20 mouse cellular contexts compared by ENCODE assay signal in genomic region chr1:61524886-61525285, GRCm38 (mm10).
DNase-seq lines count a peak whose midpoint lies in the region; ATAC-seq and TF ChIP-seq lines count a peak whose summit lies in the region.
"Had no signal": no experiment of that assay in that cellular context is flagged by ENCODE, and none has a peak within 500 bp of the region (broad histone marks: within the 10 kb centered on the region; RNA-seq: fewer than 3 reads in every experiment).

No protein-coding gene starts in this region.

- ATAC-seq in liver, postnatal 0 days = no peak
- ATAC-seq in liver, embryonic 11.5 days (replicated peaks; ENCODE audit: low FRiP score) = no peak
- ATAC-seq: forebrain, embryonic 13.5 days had no signal

- no peak overlapping the region for H3K4me2 ChIP-seq in liver, postnatal 0 days (ENCODE audit: low read depth, low read length)
- H3K4me2 ChIP-seq in liver, embryonic 11.5 days = no peak overlapping the region
- H3K4me2 ChIP-seq: forebrain, embryonic 13.5 days; limb, embryonic 12.5 days; midbrain, embryonic 12.5 days had no signal

- 0 out of 2 replicates have a peak, but pooled peaks have one; percentile 18 for TF ChIP-seq CTCF in liver, postnatal 0 days (IDR thresholded peaks at IDR 0.05; ENCODE audit: low read depth)

- no peaks in the 10 kb centered on the region for H3K9me3 ChIP-seq in liver, postnatal 0 days (ENCODE audit: low read length)
- H3K9me3 ChIP-seq in liver, embryonic 11.5 days (ENCODE audit: control insufficient read depth, low read length) = no peaks in the 10 kb centered on the region
- H3K9me3 ChIP-seq: forebrain, embryonic 13.5 days; limb, embryonic 12.5 days; midbrain, embryonic 12.5 days had no signal

- H3K4me3 ChIP-seq in liver, postnatal 0 days (ENCODE audit: low read depth, low read length) = no peak overlapping the region
- no peak overlapping the region for H3K4me3 ChIP-seq in liver, embryonic 11.5 days (ENCODE audit: low read depth, low read length)
- H3K4me3 ChIP-seq: forebrain, embryonic 13.5 days; limb, embryonic 12.5 days; midbrain, embryonic 12.5 days; myocyte had no signal

- no peaks in the 10 kb centered on the region for H3K27me3 ChIP-seq in liver, postnatal 0 days (ENCODE audit: insufficient read depth, low read length)
- no peaks in the 10 kb centered on the region for H3K27me3 ChIP-seq in liver, embryonic 11.5 days (replicated peaks; ENCODE audit: control insufficient read depth, insufficient read depth, low read length)
- H3K27me3 ChIP-seq: forebrain, embryonic 13.5 days; limb, embryonic 12.5 days; midbrain, embryonic 12.5 days had no signal

- no peak overlapping the region for H3K27ac ChIP-seq in liver, postnatal 0 days (ENCODE audit: low read depth)
- no peak overlapping the region for H3K27ac ChIP-seq in liver, embryonic 11.5 days (ENCODE audit: low read depth, low read length)
- H3K27ac ChIP-seq: forebrain, embryonic 13.5 days; limb, embryonic 12.5 days; midbrain, embryonic 12.5 days had no signal

- no peak overlapping the region for H3K9ac ChIP-seq in liver, postnatal 0 days (replicated peaks)
- no peak overlapping the region for H3K9ac ChIP-seq in liver, embryonic 11.5 days (ENCODE audit: low read depth, low read length)
- H3K9ac ChIP-seq: forebrain, embryonic 13.5 days; limb, embryonic 12.5 days; midbrain, embryonic 12.5 days had no signal

- DNase-seq in heart, adult 11 months = peak; percentile 56
- no peak for DNase-seq in heart, postnatal 36 days
- DNase-seq in liver, postnatal 0 days = no peak
- no peak for DNase-seq in liver, embryonic 11.5 days (ENCODE audit: low spot score)
- DNase-seq in ES-CJ7 (ENCODE audit: low read depth, low spot score) = peak; percentile 54
- peak; percentile 1 for DNase-seq in c-Kit-positive CD71-positive TER-119-positive erythroid progenitor cells, embryonic 14.5 days (ENCODE audit: low spot score)
- DNase-seq in thymus, postnatal 25 days = no peak
- no peak for DNase-seq in spleen, postnatal 14 days (ENCODE audit: low spot score in 2 of 2)
- DNase-seq: adrenal gland, postnatal 36 days; B cell, adult 2 months; cerebellum, adult 8-10 months; gastrocnemius, postnatal 25 days; kidney, adult 2 months; kidney, postnatal 14 days; lung, adult 18-20 months; right cerebral cortex, postnatal 14 days had no signal

- WGBS in liver, postnatal 0 days (ENCODE audit: insufficient replicate concordance) = 61% methylated on average over 1 of the region's 1 CpGs
- WGBS in liver, embryonic 11.5 days = 62% methylated on average over 1 of the region's 1 CpGs

- no peak for TF ChIP-seq EP300 in liver, postnatal 0 days (IDR thresholded peaks at IDR 0.05; ENCODE audit: low read depth)

- H3K4me1 ChIP-seq in liver, postnatal 0 days (ENCODE audit: insufficient read depth) = no peaks in the 10 kb centered on the region
- no peaks in the 10 kb centered on the region for H3K4me1 ChIP-seq in liver, embryonic 11.5 days (replicated peaks; ENCODE audit: control insufficient read depth, insufficient read depth, low read length)

- intact Hi-C loops in heart, postnatal 36 days (cut with DNase I) = no loop called here

- no peaks in the 10 kb centered on the region for H3K36me3 ChIP-seq in liver, postnatal 0 days (replicated peaks; ENCODE audit: insufficient read depth, low read length)
- no peaks in the 10 kb centered on the region for H3K36me3 ChIP-seq in liver, embryonic 11.5 days (ENCODE audit: control insufficient read depth, insufficient read depth, low read length)
- H3K36me3 ChIP-seq: limb, embryonic 12.5 days; midbrain, embryonic 12.5 days had no signal

Comparison
In these comparisons a context has a peak if more than half of its experiments do, and no peak if none do; other contexts are left out.
1. DNase-seq: peak in heart, adult 11 months (single experiment), ES-CJ7 (single experiment) and c-Kit-positive CD71-positive TER-119-positive erythroid progenitor cells, embryonic 14.5 days (single experiment); none in heart, postnatal 36 days (0 of 2), liver, postnatal 0 days (single experiment), liver, embryonic 11.5 days (single experiment), thymus, postnatal 25 days (single experiment) and spleen, postnatal 14 days (0 of 2).